Mouse (Mus musculus) E14TG2a.4 (cell line): Measurements from ENCODE around the gene Fbxl7.

Experiments
- H3K27me3 ChIP-seq: 2 replicates; pipeline ENCODE4 v1.6.1; 2014; ENCODE audit warnings: low read length, control low read depth; ENCODE audit not compliant: insufficient read depth
- H3K36me3 ChIP-seq: 2 replicates; pipeline ENCODE4 v1.6.1; 2014; ENCODE audit warnings: low read length, control low read depth; ENCODE audit not compliant: insufficient read depth
- H3K4me1 ChIP-seq: replicated peaks from 2 replicates; pipeline ENCODE4 v1.6.1; 2014; ENCODE audit warnings: low read depth, low read length, control low read depth
- H3K4me3 ChIP-seq: replicated peaks from 2 replicates; pipeline ENCODE4 v1.5.1; 2014; ENCODE audit warnings: mild to moderate bottlenecking, low read length
- H3K9me3 ChIP-seq: 2 replicates; pipeline ENCODE4 v1.6.1; 2014; ENCODE audit warnings: low read length, control low read depth
- CTCF ChIP-seq: conservative IDR thresholded peaks from 2 replicates; pipeline ENCODE4 v1.5.1; 2014; ENCODE audit warnings: low read length
- NANOG ChIP-seq: IDR thresholded peaks from 2 replicates; pipeline ENCODE4 v1.6.1; 2014; ENCODE audit warnings: borderline replicate concordance, low read length, mixed read lengths
- POU5F1 ChIP-seq: IDR thresholded peaks from 2 replicates; pipeline ENCODE4 v1.6.1; 2014; ENCODE audit warnings: low read length, borderline replicate concordance

Fbxl7 gene

GRCm38 (mm10) chr15:26888170-26888569 lies 7.2 kb downstream of the Fbxl7 start:
- Histone ChIP-seq H3K4me1 (no peaks in the 10 kb centered on the region), H3K36me3 (no peaks in the 10 kb centered on the region), H3K27me3 (peaks cover 1% of the 10 kb centered on the region; the same call in 1 of the 2 replicates), H3K9me3 (peaks cover 33% of the 10 kb centered on the region), H3K4me3 (no peak overlapping the region)
- TF ChIP-seq CTCF (no peak), POU5F1 (no peak), NANOG (no peak)

GRCm38 (mm10) chr15:26885979-26886378 lies 9.4 kb downstream of the Fbxl7 start:
- TF ChIP-seq NANOG (no peak), CTCF (no peak), POU5F1 (no peak)
- H3K27me3 ChIP-seq = no peaks in the 10 kb centered on the region
- H3K4me3 ChIP-seq = no peak overlapping the region
- peaks cover 11% of the 10 kb centered on the region for H3K9me3 ChIP-seq
- H3K4me1 ChIP-seq = no peaks in the 10 kb centered on the region
- no peaks in the 10 kb centered on the region for H3K36me3 ChIP-seq

DNA sequence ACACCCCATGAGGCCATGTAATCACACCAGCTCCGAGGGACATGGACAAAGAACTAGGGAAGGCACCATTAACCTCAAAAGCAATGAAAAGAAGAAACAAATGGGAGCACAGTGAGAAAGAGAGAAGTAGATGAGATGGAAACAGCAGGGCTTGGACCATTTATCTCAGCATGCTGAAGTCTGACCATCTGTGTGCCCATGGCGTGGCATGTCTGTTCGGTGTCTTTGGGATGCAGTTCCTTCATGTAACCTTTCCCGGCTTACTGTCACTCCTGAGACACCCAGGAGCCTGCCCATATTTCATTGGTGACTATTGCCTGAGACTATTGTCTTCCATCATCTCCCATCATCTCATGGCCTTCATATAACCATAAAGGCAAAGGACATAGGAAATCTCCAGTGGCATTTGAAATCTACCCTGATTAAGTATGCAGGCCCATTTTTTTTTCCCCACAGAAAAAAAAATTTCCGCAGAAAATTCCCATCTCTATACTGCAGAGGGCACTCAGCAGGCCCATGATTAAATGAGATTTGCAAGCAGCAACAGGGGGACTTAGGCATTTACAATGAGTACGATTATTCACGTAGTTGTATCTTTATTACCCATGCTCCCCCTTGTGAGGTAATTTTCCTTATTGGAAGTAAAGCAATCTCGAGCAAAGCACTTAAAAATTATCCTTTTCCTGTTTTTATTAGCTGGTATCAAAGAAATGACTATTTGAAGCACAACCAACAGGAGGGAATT lies 15.0 kb downstream of the Fbxl7 start:
- no peaks in the 10 kb centered on the region for H3K27me3 ChIP-seq
- no peak for TF ChIP-seq NANOG
- TF ChIP-seq CTCF = no peak
- TF ChIP-seq POU5F1 = no peak
- H3K9me3 ChIP-seq = no peaks in the 10 kb centered on the region
- no peak overlapping the region for H3K4me3 ChIP-seq
- H3K36me3 ChIP-seq = no peaks in the 10 kb centered on the region
- H3K4me1 ChIP-seq = 0 out of 2 replicates have a peak, but pooled peaks cover 4% of the 10 kb centered on the region

- 0 out of 2 replicates have a peak, but pooled peaks cover 4% of the 10 kb centered on the region for H3K4me1 ChIP-seq
- TF ChIP-seq POU5F1 (no peak), CTCF (no peak), NANOG (no peak)
- no peaks in the 10 kb centered on the region for H3K9me3 ChIP-seq
- no peaks in the 10 kb centered on the region for H3K36me3 ChIP-seq
- H3K4me3 ChIP-seq = no peak overlapping the region
- no peaks in the 10 kb centered on the region for H3K27me3 ChIP-seq
Measured at GRCm38 (mm10) chr15:26875687-26876086, 19.7 kb downstream of the Fbxl7 start.

- peak; percentile 54; the same call in 1 of the 2 replicates for TF ChIP-seq NANOG
- no peak for TF ChIP-seq POU5F1
- Histone ChIP-seq H3K27me3 (no peaks in the 10 kb centered on the region), H3K9me3 (peaks cover 14% of the 10 kb centered on the region), H3K4me1 (0 out of 2 replicates have a peak, but pooled peaks cover 4% of the 10 kb centered on the region), H3K4me3 (no peak overlapping the region), H3K36me3 (no peaks in the 10 kb centered on the region)
Measured at GRCm38 (mm10) chr15:26872234-26872633, 23.1 kb downstream of the Fbxl7 start.

GRCm38 (mm10) chr15:26869197-26869596 lies 26.2 kb downstream of the Fbxl7 start:
- H3K4me1 ChIP-seq = no peaks in the 10 kb centered on the region
- no peaks in the 10 kb centered on the region for H3K27me3 ChIP-seq
- H3K4me3 ChIP-seq = no peak overlapping the region
- H3K9me3 ChIP-seq = peaks cover 14% of the 10 kb centered on the region
- H3K36me3 ChIP-seq = no peaks in the 10 kb centered on the region
- TF ChIP-seq CTCF (no peak), POU5F1 (no peak), NANOG (no peak)

GRCm38 (mm10) chr15:26867521-26867920 lies 27.9 kb downstream of the Fbxl7 start:
- Histone ChIP-seq H3K4me1 (no peaks in the 10 kb centered on the region), H3K9me3 (peaks cover 14% of the 10 kb centered on the region), H3K27me3 (no peaks in the 10 kb centered on the region), H3K36me3 (no peaks in the 10 kb centered on the region), H3K4me3 (no peak overlapping the region)
- TF ChIP-seq POU5F1 (no peak), CTCF (no peak), NANOG (no peak)

DNA sequence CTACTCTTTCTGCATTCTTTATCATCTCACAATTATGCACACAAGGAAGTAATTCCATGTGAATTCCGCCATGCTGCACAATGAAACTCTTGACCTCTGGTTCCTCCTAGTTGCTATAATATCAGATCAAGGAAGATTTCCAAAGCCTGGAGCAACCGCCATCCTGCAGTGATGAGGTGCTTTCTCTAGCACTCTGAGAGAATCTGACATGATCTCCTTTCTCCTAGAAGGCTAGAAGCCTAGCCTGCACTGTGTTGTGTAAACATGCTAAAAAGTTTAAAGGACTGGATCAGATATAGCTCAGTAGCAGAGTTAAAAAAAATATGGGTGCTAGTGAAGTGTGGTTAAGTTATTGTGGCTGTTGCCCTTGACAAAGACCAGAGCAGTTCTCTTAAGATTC lies 33.2 kb downstream of the Fbxl7 start:
- TF ChIP-seq POU5F1 (no peak), NANOG (no peak), CTCF (no peak)
- no peaks in the 10 kb centered on the region for H3K27me3 ChIP-seq
- no peaks in the 10 kb centered on the region for H3K4me1 ChIP-seq
- H3K4me3 ChIP-seq = no peak overlapping the region
- H3K36me3 ChIP-seq = no peaks in the 10 kb centered on the region
- peaks cover 5% of the 10 kb centered on the region for H3K9me3 ChIP-seq

- no peak for TF ChIP-seq CTCF
- TF ChIP-seq POU5F1 = no peak
- no peak for TF ChIP-seq NANOG
- H3K9me3 ChIP-seq = no peaks in the 10 kb centered on the region
- no peak overlapping the region for H3K4me3 ChIP-seq
- no peaks in the 10 kb centered on the region for H3K36me3 ChIP-seq
- no peaks in the 10 kb centered on the region for H3K4me1 ChIP-seq
- H3K27me3 ChIP-seq = no peaks in the 10 kb centered on the region
Measured at GRCm38 (mm10) chr15:26849626-26850025, 45.8 kb downstream of the Fbxl7 start.
